Mouse (Mus musculus): ENCODE results near the gene Sec24b. TPM values are rescaled to one million over a fixed set of nuclear protein-coding genes. Genes with fewer than 3 reads are reported as not detected.

The Sec24b gene
- 29.3 and 29.9 TPM in 2 replicates for polyA plus RNA-seq (2015; fragmentation: Nextera tagmentation; extraction: Ambion mirVana)

DNA sequence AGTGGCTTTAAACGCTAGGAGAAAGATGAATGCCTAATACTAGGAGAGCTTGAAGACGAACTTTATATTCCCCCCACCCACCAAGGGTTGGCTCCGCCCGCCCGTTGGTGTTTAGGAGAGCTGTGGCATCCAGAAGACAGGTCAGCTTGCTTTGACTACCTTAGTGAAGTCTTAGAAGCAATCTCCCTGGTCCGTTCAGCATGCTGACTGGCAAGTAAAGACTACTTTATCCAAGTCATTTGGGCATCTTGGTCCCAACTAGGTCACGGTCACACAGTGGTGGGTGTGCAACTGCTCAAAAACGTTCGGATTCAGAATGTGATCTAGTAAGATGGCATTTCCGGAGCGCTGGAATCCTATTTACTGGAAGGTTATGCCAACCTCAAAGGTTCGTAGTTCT is at the start of gene Sec24b:
Gene Sec24b (minus strand): TSS at position 273 of the 400 bp plus-strand sequence.
- Histone ChIP-seq H3K4me2 (replicated peaks) (peak within 1 kb of the TSS; percentile 76), H3K4me1 (replicated peaks) (peaks cover 33% of the 10 kb centered on the region), H3K9me3 (no peaks in the 10 kb centered on the region), H3K27me3 (no peaks in the 10 kb centered on the region), H3K27ac (peak within 1 kb of the TSS; percentile 94), H3K4me3 (replicated peaks) (peak within 1 kb of the TSS; percentile 91), H3K36me3 (no peaks in the 10 kb centered on the region), H3K9ac (replicated peaks) (peak within 1 kb of the TSS; percentile 95)
- peak; percentile 16; the same call in 1 of the 2 replicates for ATAC-seq
- WGBS, result 12% methylated on average over 12 of the region's 12 CpGs

DNA sequence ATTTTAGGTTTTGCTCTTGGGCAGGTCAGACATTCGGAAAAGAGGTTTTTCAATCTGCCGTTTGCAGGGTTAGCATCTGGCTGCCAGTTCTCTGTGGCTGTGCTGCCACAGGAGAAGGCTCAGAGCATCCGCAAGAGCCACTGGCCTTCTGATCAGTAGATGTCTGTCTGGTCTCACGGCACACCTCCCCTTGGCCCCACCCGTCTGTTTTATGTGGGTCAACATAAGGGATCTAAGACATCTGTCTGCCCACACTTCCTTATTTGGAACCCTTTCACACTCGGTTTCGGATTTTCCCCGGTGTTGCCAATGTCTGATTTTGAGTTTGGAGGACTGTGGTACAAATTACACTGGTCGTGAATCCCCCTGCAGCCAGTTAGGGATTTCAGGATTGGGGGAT is 43.1 kb upstream of the Sec24b start:
- Histone ChIP-seq H3K27me3 (no peaks in the 10 kb centered on the region), H3K4me3 (replicated peaks) (no peak overlapping the region), H3K9ac (replicated peaks) (no peak overlapping the region), H3K4me2 (replicated peaks) (no peak overlapping the region), H3K4me1 (replicated peaks) (no peaks in the 10 kb centered on the region), H3K27ac (no peak overlapping the region), H3K36me3 (no peaks in the 10 kb centered on the region), H3K9me3 (no peaks in the 10 kb centered on the region)
- ATAC-seq, result no peak
- WGBS, result 90% methylated on average over 9 of the region's 9 CpGs

DNA sequence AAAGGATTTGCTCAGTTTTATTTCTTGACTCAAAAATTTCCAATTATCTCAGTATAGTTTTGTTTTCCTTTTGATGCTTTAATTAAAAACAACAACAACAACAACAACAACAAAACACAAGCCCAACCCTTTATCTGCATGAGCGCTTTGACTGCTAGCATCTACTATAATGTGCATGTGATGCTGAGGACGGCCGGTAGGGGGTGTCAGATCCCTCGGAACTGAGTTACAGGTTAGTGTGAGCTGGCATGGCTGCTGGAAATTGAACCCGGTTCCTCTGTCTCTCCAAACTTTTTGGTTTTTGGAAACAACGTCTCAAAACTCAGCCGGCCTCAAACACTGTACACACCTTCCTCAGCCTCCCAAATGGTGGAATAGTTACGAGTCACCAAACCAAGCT is 42.1 kb upstream of the Sec24b start:
- no peak overlapping the region for H3K9ac ChIP-seq (replicated peaks)
- ATAC-seq, result no peak
- WGBS, result 73% methylated on average over 8 of the region's 8 CpGs

DNA sequence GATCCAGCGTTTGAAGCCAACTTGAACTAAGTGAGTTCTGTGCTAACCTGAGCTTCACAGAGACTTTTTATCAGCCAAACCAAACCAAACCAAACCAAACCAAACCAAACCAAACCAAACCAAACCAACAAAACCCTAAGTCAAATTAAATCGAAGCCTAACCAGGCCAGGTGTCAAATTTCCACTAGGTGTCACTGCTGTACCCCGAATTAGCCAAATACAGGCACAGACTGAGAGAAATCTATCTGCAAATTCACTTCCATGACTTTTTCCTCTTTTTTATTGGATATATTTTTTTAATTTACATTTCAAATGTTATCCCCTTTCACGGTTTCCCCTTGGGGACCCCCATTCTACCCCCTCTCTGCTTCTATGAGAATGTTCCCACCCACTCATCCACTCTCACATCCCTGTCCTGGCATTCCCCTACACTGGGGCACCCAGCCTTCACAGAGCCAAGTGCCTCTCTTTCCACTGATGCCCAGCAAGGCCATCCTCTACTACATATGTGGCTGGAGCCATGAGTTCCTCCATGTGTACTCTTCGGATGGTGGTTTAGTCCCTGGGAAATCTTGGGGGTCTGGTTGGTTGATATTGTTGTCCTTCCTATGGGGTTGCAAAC is 33.9 kb upstream of the Sec24b start:
- H3K27ac ChIP-seq, result no peak overlapping the region
- H3K4me1 ChIP-seq (replicated peaks), result no peaks in the 10 kb centered on the region
- H3K4me2 ChIP-seq (replicated peaks), result no peak overlapping the region
- H3K4me3 ChIP-seq (replicated peaks), result no peak overlapping the region
- H3K27me3 ChIP-seq, result no peaks in the 10 kb centered on the region
- H3K9me3 ChIP-seq, result no peaks in the 10 kb centered on the region
- peak; percentile 68 for ATAC-seq
- H3K36me3 ChIP-seq, result no peaks in the 10 kb centered on the region
- WGBS, result 42% methylated on average over 5 of the region's 5 CpGs
- no peak overlapping the region for H3K9ac ChIP-seq (replicated peaks)

More for the DNA sequence above, 42.1 kb upstream of the Sec24b start:
- Histone ChIP-seq H3K36me3 (no peaks in the 10 kb centered on the region), H3K4me3 (replicated peaks) (no peak overlapping the region), H3K9me3 (no peaks in the 10 kb centered on the region), H3K27me3 (no peaks in the 10 kb centered on the region), H3K4me1 (replicated peaks) (no peaks in the 10 kb centered on the region), H3K27ac (no peak overlapping the region), H3K4me2 (replicated peaks) (no peak overlapping the region)

DNA sequence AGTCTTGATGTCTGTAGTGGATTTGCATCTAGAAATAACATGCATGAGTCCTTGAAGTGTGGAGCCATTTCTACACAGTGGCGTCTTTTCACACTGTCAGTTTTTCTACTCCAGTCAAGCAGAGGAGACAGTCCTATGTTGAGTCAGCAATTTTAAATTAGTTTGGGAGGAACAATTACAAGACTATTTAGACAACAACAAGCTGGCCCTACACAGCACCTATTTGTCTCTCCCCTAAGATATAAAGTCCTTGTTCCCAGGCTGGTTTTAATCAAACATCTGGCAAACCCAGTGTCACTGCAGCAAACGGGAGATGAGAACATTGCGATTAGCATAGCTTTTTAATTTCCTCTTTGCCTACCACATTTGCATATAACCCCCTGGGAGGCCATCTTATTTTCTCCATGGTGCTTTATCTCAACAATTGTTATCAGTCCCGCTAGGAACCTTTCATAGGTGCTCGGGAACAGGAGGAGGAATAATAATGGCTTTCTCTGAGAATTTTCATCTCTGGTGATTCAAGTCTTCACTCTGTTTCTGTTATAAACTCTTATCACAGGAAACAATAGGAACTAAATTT is 32.9 kb upstream of the Sec24b start:
- no peaks in the 10 kb centered on the region for H3K9me3 ChIP-seq
- WGBS, result 46% methylated on average over 5 of the region's 5 CpGs
- no peaks in the 10 kb centered on the region for H3K4me1 ChIP-seq (replicated peaks)
- no peak overlapping the region for H3K4me2 ChIP-seq (replicated peaks)
- ATAC-seq, result no peak
- no peaks in the 10 kb centered on the region for H3K36me3 ChIP-seq
- H3K4me3 ChIP-seq (replicated peaks), result no peak overlapping the region
- no peaks in the 10 kb centered on the region for H3K27me3 ChIP-seq
- no peak overlapping the region for H3K9ac ChIP-seq (replicated peaks)
- no peak overlapping the region for H3K27ac ChIP-seq

DNA sequence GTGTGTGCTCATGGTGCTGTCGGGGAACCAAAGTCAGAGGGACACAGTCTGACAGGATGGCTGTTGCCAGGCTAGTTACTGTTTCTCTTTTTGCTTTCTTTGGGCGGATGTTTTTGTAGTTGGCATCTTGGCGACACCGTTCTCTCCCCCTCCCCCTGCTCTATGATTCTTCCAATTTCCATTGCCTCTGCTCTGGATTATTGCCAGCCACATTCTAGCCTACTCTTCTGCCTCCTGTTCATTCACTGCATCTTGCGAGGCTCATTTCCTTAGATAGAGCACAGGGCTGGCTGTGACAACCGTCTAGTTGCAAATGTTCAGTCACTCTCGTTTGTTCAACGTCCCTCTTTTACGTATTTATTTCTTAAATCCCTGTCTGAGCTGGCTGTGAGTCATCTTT is 29.1 kb upstream of the Sec24b start:
- 72% methylated on average over 9 of the region's 9 CpGs for WGBS
- no peak for ATAC-seq

DNA sequence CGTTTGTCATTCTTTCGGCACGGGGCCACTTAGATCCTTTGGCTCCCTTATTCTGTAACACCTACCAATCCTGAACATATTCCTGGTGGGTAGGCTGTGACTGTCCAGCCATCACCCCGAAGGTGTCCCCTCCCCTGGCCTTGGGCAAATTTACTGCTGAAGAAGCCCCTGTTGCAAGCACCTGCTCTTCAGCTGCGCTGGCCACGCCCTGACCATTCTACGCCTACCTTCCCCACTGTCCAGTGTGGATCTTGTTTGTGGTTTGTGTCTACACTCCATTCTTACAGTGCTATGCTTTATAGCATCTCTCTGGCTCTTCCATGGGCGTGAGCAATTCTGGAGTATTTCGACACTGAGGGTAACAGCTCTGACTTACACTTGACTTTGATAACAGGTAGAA is 27.3 kb upstream of the Sec24b start:
- ATAC-seq, result no peak
- no peak overlapping the region for H3K27ac ChIP-seq
- H3K4me3 ChIP-seq (replicated peaks), result no peak overlapping the region
- no peak overlapping the region for H3K4me2 ChIP-seq (replicated peaks)
- H3K27me3 ChIP-seq, result no peaks in the 10 kb centered on the region
- no peaks in the 10 kb centered on the region for H3K36me3 ChIP-seq
- H3K9me3 ChIP-seq, result no peaks in the 10 kb centered on the region
- no peaks in the 10 kb centered on the region for H3K4me1 ChIP-seq (replicated peaks)
- H3K9ac ChIP-seq (replicated peaks), result no peak overlapping the region
- WGBS, result 89% methylated on average over 9 of the region's 9 CpGs

More for the DNA sequence above, 29.1 kb upstream of the Sec24b start:
- no peak overlapping the region for H3K4me2 ChIP-seq (replicated peaks)
- H3K4me1 ChIP-seq (replicated peaks), result no peaks in the 10 kb centered on the region
- H3K27me3 ChIP-seq, result no peaks in the 10 kb centered on the region
- H3K36me3 ChIP-seq, result no peaks in the 10 kb centered on the region
- H3K9ac ChIP-seq (replicated peaks), result no peak overlapping the region
- H3K27ac ChIP-seq, result no peak overlapping the region
- H3K4me3 ChIP-seq (replicated peaks), result no peak overlapping the region
- H3K9me3 ChIP-seq, result no peaks in the 10 kb centered on the region

DNA sequence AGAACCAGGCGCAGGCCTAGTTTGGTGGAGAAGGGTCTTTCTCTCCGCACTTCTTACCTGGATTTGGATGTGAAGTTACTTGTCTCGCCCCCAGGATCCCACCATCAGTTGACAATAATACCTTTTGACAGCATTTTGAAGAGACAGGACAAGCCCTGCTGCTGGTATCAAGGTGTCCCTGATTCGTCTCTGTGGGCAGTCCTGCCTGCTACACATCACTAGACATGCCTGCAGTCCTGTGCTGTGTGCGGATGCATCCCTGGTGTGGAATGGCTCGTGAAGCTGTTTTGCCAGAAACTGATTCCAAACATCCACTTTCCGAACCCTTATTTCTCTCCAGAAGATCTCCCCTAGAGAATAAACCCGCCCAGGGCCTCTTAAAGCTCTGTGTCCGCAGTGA is 26.1 kb upstream of the Sec24b start:
- ATAC-seq, result no peak
- 88% methylated on average over 9 of the region's 9 CpGs for WGBS
- no peaks in the 10 kb centered on the region for H3K27me3 ChIP-seq

DNA sequence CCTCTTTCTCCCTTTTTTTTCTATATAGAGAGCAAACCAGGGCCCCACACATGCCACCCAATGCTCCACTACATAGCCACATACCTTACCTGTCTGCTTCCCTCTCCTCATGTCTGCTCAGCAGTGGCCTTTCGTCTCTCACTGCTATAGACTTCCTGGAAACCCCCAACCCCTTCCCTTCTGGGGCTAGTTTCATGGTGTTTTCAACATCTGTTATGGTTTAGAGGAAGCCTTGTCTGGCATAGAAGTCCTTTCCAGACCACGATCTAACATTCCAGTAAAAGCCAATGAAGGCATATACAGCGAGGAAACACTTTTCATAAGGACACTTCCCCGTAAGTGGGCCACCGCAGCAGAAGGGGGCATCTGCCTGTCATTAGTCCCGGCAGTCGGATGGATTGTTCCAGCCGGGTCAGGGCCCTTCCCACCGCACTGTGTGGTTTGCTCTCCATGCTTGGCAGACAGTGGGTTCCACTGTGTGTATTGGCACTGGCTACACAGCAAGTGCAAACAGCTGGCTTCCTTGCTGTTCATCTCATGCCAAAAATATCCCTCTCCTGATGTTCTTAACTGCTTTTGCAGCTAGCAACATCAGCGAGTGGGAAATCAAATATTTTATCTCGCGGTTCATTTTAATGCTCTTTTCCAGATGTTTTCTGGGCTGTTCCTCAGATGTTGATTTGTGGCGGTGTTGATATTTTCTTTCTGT is 25.2 kb upstream of the Sec24b start:
- 86% methylated on average over 13 of the region's 13 CpGs for WGBS
- ATAC-seq, result no peak
- no peaks in the 10 kb centered on the region for H3K27me3 ChIP-seq
- H3K9me3 ChIP-seq, result no peaks in the 10 kb centered on the region
- H3K4me2 ChIP-seq (replicated peaks), result no peak overlapping the region
- H3K9ac ChIP-seq (replicated peaks), result no peak overlapping the region
- H3K4me1 ChIP-seq (replicated peaks), result no peaks in the 10 kb centered on the region
- no peak overlapping the region for H3K27ac ChIP-seq
- no peaks in the 10 kb centered on the region for H3K36me3 ChIP-seq
- no peak overlapping the region for H3K4me3 ChIP-seq (replicated peaks)

More for the DNA sequence above, 26.1 kb upstream of the Sec24b start:
- Histone ChIP-seq H3K4me2 (replicated peaks) (no peak overlapping the region), H3K9ac (replicated peaks) (no peak overlapping the region), H3K4me3 (replicated peaks) (no peak overlapping the region), H3K36me3 (no peaks in the 10 kb centered on the region), H3K9me3 (no peaks in the 10 kb centered on the region), H3K4me1 (replicated peaks) (no peaks in the 10 kb centered on the region), H3K27ac (no peak overlapping the region)

DNA sequence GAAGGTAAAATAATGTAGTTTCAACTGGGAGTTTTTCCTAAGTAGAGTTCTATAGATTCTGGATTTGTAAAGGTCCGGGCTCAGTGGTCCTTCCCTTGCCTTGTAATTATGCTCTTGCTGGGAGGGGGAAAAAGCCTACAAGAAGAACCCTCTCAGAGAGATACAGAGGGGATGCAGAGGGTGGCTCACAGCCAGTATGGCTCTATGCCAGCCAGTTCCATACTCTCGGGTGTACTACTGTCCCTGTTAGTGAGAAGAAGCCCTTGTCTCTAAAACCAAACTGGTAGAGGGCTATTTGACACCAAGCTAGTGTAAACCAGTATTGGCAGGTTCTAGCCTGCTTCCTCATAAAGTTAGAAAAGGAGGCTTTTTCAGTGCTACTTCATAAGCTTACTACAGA is 22.0 kb upstream of the Sec24b start:
- Histone ChIP-seq H3K4me2 (replicated peaks) (no peak overlapping the region), H3K9ac (replicated peaks) (no peak overlapping the region), H3K4me1 (replicated peaks) (no peaks in the 10 kb centered on the region), H3K27ac (no peak overlapping the region), H3K9me3 (no peaks in the 10 kb centered on the region), H3K36me3 (no peaks in the 10 kb centered on the region), H3K4me3 (replicated peaks) (no peak overlapping the region), H3K27me3 (no peaks in the 10 kb centered on the region)
- WGBS, result 65% methylated on average over 2 of the region's 2 CpGs
- no peak for ATAC-seq

DNA sequence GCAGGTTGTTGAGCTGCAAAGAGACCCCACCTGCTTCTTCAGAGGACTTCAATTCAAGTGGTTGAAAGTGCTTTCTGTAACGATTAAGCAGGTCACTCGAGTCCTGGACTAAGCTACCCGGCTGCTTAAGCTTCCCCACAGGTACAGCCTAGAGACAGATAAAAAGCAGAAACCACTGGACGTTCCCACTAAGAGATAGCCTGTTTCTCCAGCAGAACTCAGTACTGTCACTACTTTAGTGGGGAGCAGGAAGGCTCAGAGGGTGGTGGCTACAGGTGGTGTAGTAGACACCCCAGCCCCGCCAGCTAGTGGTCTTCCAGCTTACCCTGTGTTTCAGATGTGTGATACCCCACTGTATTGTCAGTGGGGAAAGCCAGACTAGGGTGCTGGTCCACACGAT is 19.3 kb upstream of the Sec24b start:
- no peak overlapping the region for H3K4me2 ChIP-seq (replicated peaks)
- no peak overlapping the region for H3K4me3 ChIP-seq (replicated peaks)
- H3K4me1 ChIP-seq (replicated peaks), result no peaks in the 10 kb centered on the region
- H3K9me3 ChIP-seq, result no peaks in the 10 kb centered on the region
- H3K27me3 ChIP-seq, result no peaks in the 10 kb centered on the region
- H3K36me3 ChIP-seq, result no peaks in the 10 kb centered on the region
- 82% methylated on average over 6 of the region's 6 CpGs for WGBS
- no peak for ATAC-seq
- no peak overlapping the region for H3K27ac ChIP-seq
- no peak overlapping the region for H3K9ac ChIP-seq (replicated peaks)

DNA sequence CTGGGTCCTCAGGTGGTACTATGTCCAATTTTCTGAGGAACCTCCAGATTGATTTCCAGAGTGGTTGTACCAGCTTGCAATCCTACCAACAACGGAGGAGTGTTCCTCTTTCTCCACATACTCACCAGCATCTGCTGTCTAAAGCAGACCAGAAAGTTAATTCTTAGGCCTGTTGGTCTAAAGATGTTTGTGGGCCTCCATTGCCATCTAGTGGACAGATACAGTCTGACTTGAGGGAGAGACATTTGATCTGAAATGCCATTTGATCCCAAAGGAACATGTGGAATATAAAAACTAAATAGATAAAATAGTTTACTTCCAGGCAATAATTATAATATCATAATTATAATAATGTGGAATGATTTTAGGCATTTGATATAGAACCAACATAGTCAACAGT is 18.4 kb upstream of the Sec24b start:
- WGBS, result 6% methylated on average over 1 of the region's 1 CpGs

More for the DNA sequence above, 18.4 kb upstream of the Sec24b start:
- Histone ChIP-seq H3K9ac (replicated peaks) (no peak overlapping the region), H3K4me1 (replicated peaks) (no peaks in the 10 kb centered on the region), H3K4me3 (replicated peaks) (no peak overlapping the region), H3K4me2 (replicated peaks) (no peak overlapping the region), H3K36me3 (no peaks in the 10 kb centered on the region), H3K9me3 (no peaks in the 10 kb centered on the region), H3K27ac (no peak overlapping the region), H3K27me3 (no peaks in the 10 kb centered on the region)
- ATAC-seq, result 0 out of 2 replicates have a peak, but pooled peaks have one; percentile 34
